Mouse (Mus musculus) CD8-positive naive resting alpha-beta T cell, adult 2 months (primary cell): ENCODE data around the gene Ube2cbp.

ENCODE experiments used
- DNase-seq, 2 experiments: peaks; one replicate each; pipeline ENCODE4 v3.0.0; 2022; ENCODE audit warnings: low read depth in 2 of 2, low spot score in 2 of 2

Ube2cbp gene

GRCm38 (mm10) chr9:86435510-86435909 is 29.2 kb downstream of the Ube2cbp start:
- no peak for DNase-seq

- no peak for DNase-seq
Observed at GRCm38 (mm10) chr9:86423331-86423730, 41.4 kb downstream of the Ube2cbp start.

GRCm38 (mm10) chr9:86419366-86419765 is 45.4 kb downstream of the Ube2cbp start:
- no peak for DNase-seq

GRCm38 (mm10) chr9:86417971-86418370 is 46.8 kb downstream of the Ube2cbp start:
- DNase-seq = no peak

GRCm38 (mm10) chr9:86395785-86396184 is 69.0 kb downstream of the Ube2cbp start:
- DNase-seq = no peak

- DNase-seq = no peak
Observed at GRCm38 (mm10) chr9:86395012-86395411, 69.7 kb downstream of the Ube2cbp start.

- DNase-seq = no peak
Observed at GRCm38 (mm10) chr9:86393586-86394272, 71.0 kb downstream of the Ube2cbp start.

GRCm38 (mm10) chr9:86391467-86391866 is 73.3 kb downstream of the Ube2cbp start:
- no peak for DNase-seq

- no peak for DNase-seq
Observed at GRCm38 (mm10) chr9:86390713-86391112, 74.0 kb downstream of the Ube2cbp start.

GRCm38 (mm10) chr9:86388538-86388937 is 76.2 kb downstream of the Ube2cbp start:
- DNase-seq = no peak

GRCm38 (mm10) chr9:86376923-86377322 is 87.8 kb downstream of the Ube2cbp start:
- DNase-seq = no peak

- DNase-seq = peak in 1 of 2 experiments; percentile 7
Observed at GRCm38 (mm10) chr9:86372783-86373567, 91.8 kb downstream of the Ube2cbp start.

- DNase-seq = no peak
Observed at GRCm38 (mm10) chr9:86369208-86369607, 95.5 kb downstream of the Ube2cbp start.

GRCm38 (mm10) chr9:86360536-86360935 is 104.2 kb downstream of the Ube2cbp start:
- no peak for DNase-seq

GRCm38 (mm10) chr9:86355851-86356250 is 108.9 kb downstream of the Ube2cbp start:
- DNase-seq = no peak

GRCm38 (mm10) chr9:86351491-86351890 is 113.3 kb downstream of the Ube2cbp start:
- no peak for DNase-seq

- DNase-seq = no peak
Observed at GRCm38 (mm10) chr9:86336792-86337191, 128.0 kb downstream of the Ube2cbp start.

GRCm38 (mm10) chr9:86336361-86336760 is 128.4 kb downstream of the Ube2cbp start:
- no peak for DNase-seq

GRCm38 (mm10) chr9:86335588-86335987 is 129.2 kb downstream of the Ube2cbp start:
- DNase-seq = no peak

GRCm38 (mm10) chr9:86334357-86334756 is 130.4 kb downstream of the Ube2cbp start:
- no peak for DNase-seq

- DNase-seq = no peak
Observed at GRCm38 (mm10) chr9:86330591-86330990, 134.2 kb downstream of the Ube2cbp start.

GRCm38 (mm10) chr9:86328270-86328669 is 136.5 kb downstream of the Ube2cbp start:
- no peak for DNase-seq
